Mouse (Mus musculus): ENCODE data around the gene Sdhd.
"Not testable (repeated sequence)": the region's sequence is repeated elsewhere in the genome, so short reads cannot be mapped to it uniquely, and the experiment has no call there.

Sdhd gene

GRCm38 (mm10) chr9:50603189-50603997 lies at the start of gene Sdhd, which contains the start of gene Timm8b:
Gene Sdhd, minus strand, starts transcription at chr9:50603812.
Gene Timm8b, plus strand, starts transcription at chr9:50603910.
- peak; percentile 94 to 95 for DNase-seq (ENCODE audit: low spot score in 2 of 2)

- DNase-seq (ENCODE audit: low spot score in 2 of 2) = peak in 1 of 2 experiments; percentile 17
These were observed 46.9 kb upstream of the Sdhd start for GRCm38 (mm10) chr9:50650503-50650902.

DNA sequence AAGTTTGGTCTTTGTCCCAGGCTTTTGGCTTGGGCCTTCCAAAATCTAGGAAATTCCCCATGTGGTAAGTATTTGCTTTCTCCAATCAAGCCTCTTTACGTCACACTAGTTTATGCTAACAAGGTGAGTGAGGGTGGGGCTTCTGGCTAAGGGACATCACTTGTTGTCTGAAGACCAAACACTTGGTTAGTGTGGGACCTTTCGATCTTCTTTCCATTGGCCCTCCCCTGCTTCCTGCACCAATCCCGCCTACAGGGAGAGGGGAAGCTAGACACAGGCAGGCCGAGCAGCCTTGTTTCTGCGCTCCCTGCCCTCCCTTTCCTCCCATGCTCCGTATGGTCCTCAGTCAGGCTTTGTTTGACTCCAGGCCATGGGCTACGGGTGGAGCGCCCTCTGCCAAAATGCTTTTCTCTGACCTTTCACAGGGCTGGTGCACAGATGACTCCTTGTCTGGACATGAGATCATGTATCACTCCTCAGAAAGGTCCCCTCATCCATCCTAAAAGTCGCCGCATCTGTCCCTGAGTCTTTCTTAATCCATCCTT lies 43.3 kb upstream of the Sdhd start:
- DNase-seq (ENCODE audit: low spot score in 2 of 2) = no peak

DNA sequence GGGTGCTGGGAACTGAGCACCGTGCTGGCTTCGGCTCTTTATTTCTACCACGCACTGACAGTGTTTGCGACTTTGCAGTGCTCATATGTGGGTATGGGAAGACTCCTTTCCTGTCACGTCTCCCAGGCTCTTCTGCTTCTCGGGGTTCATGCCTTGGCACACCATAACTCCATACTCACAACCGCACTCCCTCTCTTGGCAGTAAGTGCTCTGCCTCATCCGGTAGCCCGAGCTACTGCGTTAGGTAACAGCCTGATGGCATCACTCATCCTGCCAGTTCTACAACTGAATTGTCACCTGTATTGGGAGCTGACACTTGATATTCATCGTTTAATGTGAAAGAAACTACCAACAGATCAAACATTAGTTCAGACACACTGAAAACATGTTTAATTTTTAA lies 30.7 kb upstream of the Sdhd start:
- no peak for DNase-seq (ENCODE audit: low spot score in 2 of 2)

- no peak for DNase-seq (ENCODE audit: low spot score in 2 of 2)
These were observed 29.4 kb upstream of the Sdhd start for GRCm38 (mm10) chr9:50633059-50633458.

GRCm38 (mm10) chr9:50632016-50632688 lies 28.5 kb upstream of the Sdhd start:
- DNase-seq (ENCODE audit: low spot score in 2 of 2) = no peak

GRCm38 (mm10) chr9:50630903-50631302 lies 27.3 kb upstream of the Sdhd start:
- DNase-seq (ENCODE audit: low spot score in 2 of 2) = not testable (repeated sequence)

DNA sequence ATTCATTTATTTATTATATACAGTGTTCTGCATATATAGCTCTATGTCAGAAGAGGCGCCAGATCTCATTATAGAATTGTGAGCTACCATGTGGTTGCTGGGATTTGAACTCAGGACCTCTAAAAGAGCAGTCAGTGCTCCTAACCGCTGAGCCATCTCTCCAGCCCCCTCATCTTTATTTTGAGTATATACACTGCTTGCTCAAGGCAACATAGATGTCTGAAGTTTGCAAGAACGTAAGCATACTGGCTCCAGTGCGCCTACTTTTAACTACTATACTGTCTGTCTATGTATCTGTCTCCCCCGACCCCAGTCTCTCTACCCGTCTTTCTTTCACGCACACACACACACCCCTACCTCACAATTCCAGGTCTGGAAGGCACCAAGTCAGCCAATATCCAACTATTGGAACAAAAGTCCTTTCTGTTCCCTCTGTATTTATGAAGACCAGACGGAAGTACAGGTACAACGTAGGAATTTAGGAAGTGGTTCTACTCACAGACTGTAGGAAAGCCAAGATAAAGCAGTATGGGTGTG lies 14.2 kb upstream of the Sdhd start:
- DNase-seq (ENCODE audit: low spot score in 2 of 2) = no peak

GRCm38 (mm10) chr9:50616766-50617603 lies 13.4 kb upstream of the Sdhd start, which contains the start of the genes Pih1d2 and Nkapd1:
Gene Pih1d2, plus strand, starts transcription at chr9:50617321.
Gene Nkapd1, minus strand, starts transcription at chr9:50617464.
- peak; percentile 79 to 82 for DNase-seq (ENCODE audit: low spot score in 2 of 2)

- DNase-seq (ENCODE audit: low spot score in 2 of 2) = no peak
These were observed 12.5 kb upstream of the Sdhd start for GRCm38 (mm10) chr9:50616161-50616560.

- no peak for DNase-seq (ENCODE audit: low spot score in 2 of 2)
These were observed 8.5 kb upstream of the Sdhd start for GRCm38 (mm10) chr9:50612115-50612514.

- no peak for DNase-seq (ENCODE audit: low spot score in 2 of 2)
These were observed 726 bp upstream of the Sdhd start for GRCm38 (mm10) chr9:50604338-50604737.

DNA sequence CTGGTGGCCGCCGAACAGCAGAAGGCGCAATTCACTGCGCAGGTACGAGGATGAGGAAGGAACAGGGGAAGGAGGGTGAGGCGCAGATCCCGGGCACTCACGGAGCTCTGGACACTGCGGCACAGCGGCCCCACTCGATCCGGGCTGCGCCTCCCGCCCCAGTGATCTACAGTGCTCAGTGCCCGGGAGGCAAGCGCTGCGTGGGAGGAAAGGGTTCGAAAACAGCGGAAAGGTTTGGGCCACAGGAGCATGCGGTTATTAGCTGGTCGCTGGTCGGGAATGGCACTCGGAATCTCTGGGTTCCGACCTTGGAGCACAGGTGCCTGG lies 349 bp upstream of the Sdhd start:
- DNase-seq (ENCODE audit: low spot score in 2 of 2) = no peak

GRCm38 (mm10) chr9:50602055-50602845 lies 1.4 kb downstream of the Sdhd start:
- no peak for DNase-seq (ENCODE audit: low spot score in 2 of 2)

DNA sequence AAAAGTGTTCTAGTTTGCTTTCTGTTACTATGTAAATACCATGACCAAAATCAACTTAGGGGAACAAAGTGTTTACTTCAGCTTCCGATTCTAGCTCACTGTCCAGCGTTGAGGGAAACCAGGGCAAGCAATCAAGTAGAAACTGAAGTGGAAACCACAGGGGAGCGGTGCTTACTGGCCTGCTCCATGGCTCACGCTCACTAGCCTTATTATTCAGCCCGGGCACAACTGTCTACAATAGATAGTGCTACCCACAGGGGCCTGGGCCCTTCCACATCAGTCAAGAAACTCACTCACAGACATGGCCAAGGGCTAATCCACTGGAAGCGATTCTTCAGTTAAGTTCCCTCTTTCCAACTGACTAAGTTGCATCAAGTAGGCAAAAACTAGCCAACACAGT lies 2.1 kb downstream of the Sdhd start:
- no peak for DNase-seq (ENCODE audit: low spot score in 2 of 2)

DNA sequence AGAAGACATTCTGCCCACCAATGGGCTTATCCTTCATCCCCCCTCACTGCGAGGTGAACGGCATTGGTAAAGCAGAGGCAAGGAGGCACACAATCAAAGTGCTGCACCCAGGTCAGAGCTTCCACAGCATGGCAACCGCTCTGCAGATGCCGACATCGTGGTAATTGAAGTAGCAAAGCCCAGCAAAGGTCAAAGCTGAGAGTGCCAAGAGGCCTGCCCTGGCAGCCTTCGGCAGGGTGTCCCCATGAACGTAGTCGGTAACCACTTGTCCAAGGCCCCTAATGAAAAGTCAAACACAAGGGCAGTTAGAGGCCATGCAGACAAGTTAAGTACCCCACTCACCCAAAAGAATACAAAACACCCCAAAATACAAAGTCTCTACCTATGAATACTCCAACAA lies 6.6 kb downstream of the Sdhd start:
- no peak for DNase-seq (ENCODE audit: low spot score in 2 of 2)

DNA sequence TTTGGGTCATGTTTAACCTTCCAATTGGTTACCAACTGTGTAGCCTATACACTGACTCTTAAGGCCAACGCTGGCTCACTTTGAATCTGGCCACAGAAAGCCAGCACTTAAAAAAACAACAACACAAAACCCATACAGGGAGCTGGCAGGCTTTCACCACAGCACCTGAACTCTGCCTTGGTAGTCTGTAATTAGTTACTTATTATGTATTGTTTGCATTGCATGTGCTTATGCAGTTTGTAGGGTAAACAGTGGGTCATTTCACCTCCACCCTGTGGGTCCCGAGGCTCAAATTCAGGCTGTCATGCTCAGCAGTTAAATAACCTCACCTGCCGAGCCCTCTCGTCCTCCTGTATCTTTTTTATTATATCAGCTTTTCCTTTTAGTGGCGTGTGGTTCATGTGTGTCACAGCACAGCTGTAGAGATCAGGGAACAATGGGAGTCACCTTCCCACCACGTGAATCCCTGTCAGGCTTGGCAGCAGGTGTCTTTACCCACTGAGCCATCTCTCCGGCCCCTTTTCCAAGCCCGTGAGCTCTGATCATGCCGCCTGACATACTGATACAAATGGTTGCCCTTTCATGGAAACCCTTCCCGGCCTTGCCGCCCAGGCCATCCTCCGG lies 8.7 kb downstream of the Sdhd start:
- no peak for DNase-seq (ENCODE audit: low spot score in 2 of 2)

- DNase-seq (ENCODE audit: low spot score in 2 of 2) = peak; percentile 24 to 50
These were observed 10.1 kb downstream of the Sdhd start for GRCm38 (mm10) chr9:50593544-50593943.

GRCm38 (mm10) chr9:50592955-50593354 lies 10.7 kb downstream of the Sdhd start:
- no peak for DNase-seq (ENCODE audit: low spot score in 2 of 2)

DNA sequence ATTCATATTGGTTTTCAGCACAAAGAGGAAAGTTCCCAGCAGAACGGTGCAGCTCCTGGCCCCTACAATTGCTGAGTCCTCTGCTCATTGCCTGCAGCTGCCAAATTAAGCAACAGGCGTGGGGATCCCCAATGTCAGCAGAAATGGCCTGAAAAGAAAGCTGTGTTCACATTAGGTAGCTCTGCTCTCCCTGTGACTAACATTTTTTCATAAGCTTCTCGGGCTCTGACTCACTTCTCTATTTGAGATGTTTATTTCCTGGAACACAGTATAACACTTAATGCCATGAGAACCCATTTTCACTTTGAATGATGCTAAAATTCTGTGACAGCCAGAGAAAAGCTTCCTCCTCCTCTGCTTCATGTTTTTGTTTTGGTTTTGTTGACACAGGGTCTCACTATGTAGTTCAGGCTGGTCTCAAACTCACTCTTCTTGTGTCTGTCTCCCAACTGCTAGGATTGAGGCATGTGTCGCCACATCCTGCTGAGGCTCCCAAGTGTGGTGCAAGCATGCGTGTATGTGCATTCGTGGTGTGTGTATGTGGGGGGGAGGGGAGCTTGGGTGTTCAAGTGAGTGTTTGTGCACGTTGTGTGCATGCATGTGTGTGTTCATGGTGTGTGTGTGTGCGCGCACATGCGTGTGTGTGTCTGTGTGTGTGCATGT lies 12.6 kb downstream of the Sdhd start:
- peak; percentile 11 to 36 for DNase-seq (ENCODE audit: low spot score in 2 of 2)
